Mouse (Mus musculus) regulatory T cell (primary cell): Measurements from ENCODE around the gene Ccdc144b.

ENCODE experiments used
- in situ Hi-C: fragments of 300-600 bp; cut with MboI, MseI; formaldehyde crosslinking; loops from one replicate; pipeline ENCODE4 v1.15.1; 2025; ENCODE audit warnings: high pct_unique_total_duplicates

The Ccdc144b gene

GRCm38 (mm10) chr3:36053447-36053846 lies at the start of gene Ccdc144b:
Gene Ccdc144b (minus strand): TSS chr3:36053547.
- in situ Hi-C loops = loop anchor here (25.0 kb wide), 1 partner anchor 366 kb away; no protein-coding TSS in a partner anchor

- in situ Hi-C loops = no loop called here
Observed at GRCm38 (mm10) chr3:36095371-36095770, 42.0 kb upstream of the Ccdc144b start.

GRCm38 (mm10) chr3:36087591-36087990 lies 34.2 kb upstream of the Ccdc144b start:
- in situ Hi-C loops = no loop called here

DNA sequence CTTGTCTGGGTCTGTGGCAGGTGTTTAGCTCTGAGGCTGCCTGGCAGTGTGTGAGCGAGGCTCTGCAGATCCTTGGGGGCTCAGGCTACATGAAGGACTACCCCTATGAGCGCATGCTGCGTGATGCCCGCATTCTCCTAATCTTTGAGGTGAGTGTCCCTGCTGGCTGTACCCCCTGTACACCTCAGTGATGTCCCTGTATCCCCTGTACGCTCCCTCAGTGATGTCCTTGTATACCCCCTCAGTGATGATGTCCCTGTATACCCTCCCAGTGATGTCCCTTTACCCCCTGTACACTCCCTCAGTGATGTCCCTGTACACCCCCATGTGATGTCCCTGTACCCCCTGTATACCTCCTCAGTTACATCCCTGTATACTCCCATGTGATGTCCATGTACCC lies 32.0 kb upstream of the Ccdc144b start:
- in situ Hi-C loops = no loop called here

DNA sequence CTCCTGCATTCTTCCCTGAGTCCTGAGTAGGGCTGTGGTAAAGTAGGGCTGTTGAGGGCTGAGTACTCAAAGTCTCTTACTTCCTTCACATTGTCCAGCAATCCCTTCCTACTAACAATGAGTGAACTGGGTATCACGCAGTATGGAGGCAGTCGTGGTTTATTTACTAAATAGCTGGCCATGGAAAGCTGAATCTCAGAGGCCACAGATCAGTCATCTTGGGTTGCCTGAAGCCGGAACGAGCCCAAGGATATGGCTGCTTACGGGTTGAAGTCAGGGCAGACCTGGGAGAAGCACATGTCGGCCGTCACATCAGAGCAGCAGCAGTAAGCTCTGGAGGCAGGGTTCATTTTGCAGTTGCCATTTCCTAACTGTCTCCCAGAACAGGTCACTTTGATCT lies 30.0 kb upstream of the Ccdc144b start:
- in situ Hi-C loops = no loop called here

- in situ Hi-C loops = no loop called here
Observed at GRCm38 (mm10) chr3:36082843-36083242, 29.5 kb upstream of the Ccdc144b start.

- in situ Hi-C loops = no loop called here
Observed at GRCm38 (mm10) chr3:36080741-36081140, 27.4 kb upstream of the Ccdc144b start.

- in situ Hi-C loops = no loop called here
Observed at GRCm38 (mm10) chr3:36079886-36080285, 26.5 kb upstream of the Ccdc144b start.

DNA sequence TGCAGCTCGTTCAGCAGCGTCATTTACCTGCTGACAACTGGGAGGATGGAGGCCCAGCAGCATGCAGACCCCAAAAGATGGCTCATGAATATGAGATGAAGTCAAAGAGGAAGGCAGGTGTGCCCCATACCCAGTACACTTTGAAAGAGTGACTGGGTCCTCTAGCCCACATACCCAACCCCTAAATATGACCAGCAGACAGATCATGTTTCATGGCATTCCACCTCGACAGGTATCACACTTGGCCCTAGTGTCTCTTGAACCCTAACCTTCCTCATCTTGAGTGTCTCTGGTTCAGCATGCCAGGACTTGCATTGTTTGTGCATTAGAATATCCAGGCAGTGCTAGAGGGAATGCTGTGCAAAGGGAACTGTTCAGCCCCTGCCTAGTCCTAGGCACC lies 24.0 kb upstream of the Ccdc144b start:
- in situ Hi-C loops = no loop called here

DNA sequence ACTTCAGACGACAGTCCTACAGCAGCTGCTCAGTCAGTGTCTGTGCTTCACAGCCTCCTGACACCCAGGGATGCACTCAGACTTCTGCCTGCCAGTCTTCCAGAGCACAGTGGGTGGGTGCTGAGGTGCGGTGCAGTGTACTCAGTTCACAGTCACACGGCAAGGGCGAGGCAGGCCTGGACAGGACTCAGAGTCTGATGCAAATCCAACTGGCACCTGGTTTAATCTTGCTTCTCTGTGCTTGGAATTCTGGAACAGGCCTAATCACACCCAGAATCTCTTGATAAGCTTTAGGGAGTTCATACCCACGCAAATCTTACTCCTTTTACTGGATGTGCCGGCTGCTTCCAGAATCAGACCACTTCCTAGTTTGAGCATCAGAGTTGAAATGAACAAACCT lies 22.1 kb upstream of the Ccdc144b start:
- in situ Hi-C loops = no loop called here

GRCm38 (mm10) chr3:36074231-36074630 lies 20.9 kb upstream of the Ccdc144b start:
- in situ Hi-C loops = loop anchor here (25.0 kb wide), 1 partner anchor 387 kb away; no protein-coding TSS in a partner anchor

GRCm38 (mm10) chr3:36071047-36071446 lies 17.7 kb upstream of the Ccdc144b start:
- in situ Hi-C loops = loop anchor here (25.0 kb wide), 1 partner anchor 384 kb away; no protein-coding TSS in a partner anchor

DNA sequence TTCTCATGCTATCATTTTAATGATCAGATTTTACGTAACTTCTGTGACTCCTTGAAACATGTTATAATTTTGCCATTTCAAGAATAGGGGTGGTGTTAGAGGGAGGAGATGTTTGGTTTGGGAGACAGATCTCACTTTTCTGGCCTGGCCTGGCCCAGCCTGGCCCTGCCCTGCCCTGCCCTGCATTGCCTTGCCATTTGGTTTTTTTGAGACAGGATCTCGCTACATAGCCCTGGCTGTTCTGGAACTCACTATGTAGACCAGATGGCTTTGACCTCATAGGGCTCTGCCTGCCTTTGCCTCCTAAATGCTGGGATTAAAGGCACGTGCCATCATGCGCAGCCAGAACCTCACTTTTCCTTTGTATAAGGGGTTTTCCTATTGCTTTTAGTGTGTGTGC lies 17.1 kb upstream of the Ccdc144b start:
- in situ Hi-C loops = loop anchor here (25.0 kb wide), 1 partner anchor 383 kb away; no protein-coding TSS in a partner anchor

GRCm38 (mm10) chr3:36067731-36068130 lies 14.4 kb upstream of the Ccdc144b start:
- in situ Hi-C loops = loop anchor here (10.0 to 25.0 kb wide), 2 partner anchors 380 to 1423 kb away; no protein-coding TSS in a partner anchor

DNA sequence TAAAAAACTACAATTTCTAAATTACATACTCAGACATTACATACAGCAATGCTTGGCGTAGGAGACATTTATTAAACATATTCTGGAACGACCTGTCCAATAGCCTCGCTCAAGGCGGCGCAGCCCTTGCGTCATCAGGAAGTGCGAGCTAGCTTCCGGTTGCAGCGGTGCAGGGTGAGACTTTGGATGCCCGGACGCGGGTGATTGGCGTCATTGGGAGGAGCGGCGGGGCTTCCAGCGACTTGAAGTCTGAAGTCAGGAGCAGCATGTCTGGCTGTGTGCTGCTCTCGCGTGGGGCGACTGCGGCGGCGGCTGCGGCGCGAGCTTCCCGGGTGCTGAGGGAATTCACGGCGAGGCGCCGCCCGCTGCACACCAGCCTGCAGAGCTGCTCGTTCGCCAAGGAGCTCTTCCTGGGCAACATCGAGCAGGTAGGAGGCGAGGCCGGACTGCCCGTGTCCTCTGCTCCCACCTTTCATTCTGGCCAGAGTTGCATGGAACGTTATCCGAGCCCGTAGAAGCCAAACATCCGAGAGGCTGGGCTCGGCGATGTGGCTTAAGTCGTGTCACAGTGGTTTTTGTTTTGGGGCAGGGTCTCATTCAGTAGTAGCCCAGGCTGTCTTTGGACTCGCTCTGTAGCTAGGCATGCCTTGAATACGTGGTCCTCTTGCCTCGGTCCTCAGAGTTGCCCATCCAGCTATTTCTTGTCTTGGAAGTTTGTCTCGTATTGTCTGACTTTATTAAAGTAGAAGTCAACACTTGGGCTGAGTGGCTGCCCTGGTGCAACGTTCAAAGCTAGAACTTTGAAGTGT lies 12.7 kb upstream of the Ccdc144b start, which contains the start of gene Acad9:
Gene Acad9, plus strand, starts transcription at position 137 of the 809 bp plus-strand sequence.
- in situ Hi-C loops = loop anchor here (10.0 to 25.0 kb wide), 2 partner anchors 379 to 1421 kb away; no protein-coding TSS in a partner anchor

- in situ Hi-C loops = loop anchor here (10.0 to 25.0 kb wide), 2 partner anchors 378 to 1420 kb away; no protein-coding TSS in a partner anchor
Observed at GRCm38 (mm10) chr3:36065166-36065565, 11.8 kb upstream of the Ccdc144b start.

DNA sequence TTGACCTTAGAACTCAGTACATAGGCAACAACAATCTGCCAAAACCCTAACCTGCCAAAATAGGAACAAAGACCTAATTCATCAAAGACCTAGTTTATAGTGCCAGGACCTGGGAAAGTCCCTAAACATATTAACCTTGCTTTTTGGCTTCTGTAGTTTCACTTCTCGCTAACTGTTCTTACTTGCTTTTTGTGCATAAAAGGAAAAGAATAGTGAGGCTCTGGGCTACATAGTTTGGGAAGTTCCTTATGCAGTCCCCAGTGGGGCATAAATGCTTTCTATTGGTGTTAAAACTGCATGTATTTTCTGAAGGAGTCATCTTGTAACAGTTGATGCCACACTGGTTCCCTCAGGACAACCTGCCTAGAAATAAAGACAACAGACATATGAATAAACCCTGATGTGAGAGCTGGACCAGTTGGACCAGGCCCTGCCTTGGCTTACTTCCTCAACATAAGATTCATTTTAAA lies 11.3 kb upstream of the Ccdc144b start:
- in situ Hi-C loops = loop anchor here (5.0 to 25.0 kb wide), 3 partner anchors 62 to 1420 kb away; partner anchors contain the start of gene Mccc1

DNA sequence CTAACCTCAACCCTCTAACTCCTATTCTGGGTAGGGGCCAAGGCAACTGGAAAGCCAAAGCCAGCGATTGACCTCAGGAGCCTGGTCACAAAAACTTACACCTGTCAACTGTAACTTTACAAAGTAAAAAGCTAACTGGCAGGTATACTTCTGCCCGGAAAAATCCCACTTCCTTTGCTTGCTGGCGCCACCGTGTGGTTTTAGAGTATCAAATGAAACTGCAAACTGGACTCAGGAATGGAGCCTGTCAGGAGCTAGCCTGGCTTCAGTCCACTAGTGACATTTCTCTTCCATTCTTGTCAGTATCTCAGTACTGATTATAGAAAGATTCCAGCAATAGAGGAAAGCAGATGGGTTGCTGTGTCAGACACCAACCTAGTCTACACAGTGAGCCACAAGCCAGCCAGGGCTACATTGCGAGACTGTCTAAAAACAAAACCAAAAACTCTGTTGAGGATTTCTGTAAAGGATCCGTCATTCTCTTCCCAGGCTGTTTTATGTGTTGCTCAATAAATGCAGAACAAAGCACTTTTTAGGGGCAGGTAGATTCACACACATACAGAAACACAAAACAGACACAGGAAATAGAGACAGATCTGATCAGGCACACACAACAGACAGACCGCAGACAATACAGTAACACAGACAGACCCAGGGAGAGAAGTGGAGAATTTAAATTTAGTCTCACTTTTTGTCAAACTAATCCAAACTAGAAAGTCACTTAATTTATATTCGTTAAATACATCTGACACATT lies 6.9 kb upstream of the Ccdc144b start:
- in situ Hi-C loops = loop anchor here (5.0 to 25.0 kb wide), 3 partner anchors 58 to 1415 kb away; partner anchors contain the start of gene Mccc1

DNA sequence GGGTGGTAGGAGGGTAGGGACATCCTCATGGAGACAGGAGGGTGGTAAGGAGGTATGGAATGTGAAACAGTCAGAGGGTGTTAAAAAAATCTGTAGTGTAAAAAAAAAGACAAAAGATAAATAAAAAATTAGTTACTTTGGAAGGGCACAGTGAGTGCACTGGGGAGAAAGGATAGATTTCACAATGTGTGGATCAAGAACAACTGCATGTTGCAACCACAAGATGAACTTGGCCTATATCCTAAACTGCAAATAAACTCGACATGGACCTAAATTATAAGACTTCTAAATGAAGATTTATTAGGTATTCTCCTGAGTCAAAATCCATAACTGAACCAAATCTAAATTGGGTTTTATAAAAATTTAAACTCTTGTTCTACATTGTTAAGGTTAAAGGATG lies 4.2 kb downstream of the Ccdc144b start:
- in situ Hi-C loops = no loop called here

GRCm38 (mm10) chr3:36045086-36045485 lies 8.3 kb downstream of the Ccdc144b start:
- in situ Hi-C loops = no loop called here

GRCm38 (mm10) chr3:36044520-36044919 lies 8.8 kb downstream of the Ccdc144b start:
- in situ Hi-C loops = loop anchor here (5.0 kb wide), 1 partner anchor 52 kb away; no protein-coding TSS in a partner anchor
